Mouse (Mus musculus): Measurements from ENCODE around the gene Pdk4. TPM values are rescaled to one million over a fixed set of nuclear protein-coding genes. Genes with fewer than 3 reads are reported as not detected.
A peak's percentile ranks its signal among the peaks of the same experiment; 100 is the strongest.

Gene Pdk4
- 10 to 100 TPM in 1 of 2 experiments, 1 to 10 TPM in 1; 9.4 to 10.4 TPM for total RNA-seq (2021)

DNA sequence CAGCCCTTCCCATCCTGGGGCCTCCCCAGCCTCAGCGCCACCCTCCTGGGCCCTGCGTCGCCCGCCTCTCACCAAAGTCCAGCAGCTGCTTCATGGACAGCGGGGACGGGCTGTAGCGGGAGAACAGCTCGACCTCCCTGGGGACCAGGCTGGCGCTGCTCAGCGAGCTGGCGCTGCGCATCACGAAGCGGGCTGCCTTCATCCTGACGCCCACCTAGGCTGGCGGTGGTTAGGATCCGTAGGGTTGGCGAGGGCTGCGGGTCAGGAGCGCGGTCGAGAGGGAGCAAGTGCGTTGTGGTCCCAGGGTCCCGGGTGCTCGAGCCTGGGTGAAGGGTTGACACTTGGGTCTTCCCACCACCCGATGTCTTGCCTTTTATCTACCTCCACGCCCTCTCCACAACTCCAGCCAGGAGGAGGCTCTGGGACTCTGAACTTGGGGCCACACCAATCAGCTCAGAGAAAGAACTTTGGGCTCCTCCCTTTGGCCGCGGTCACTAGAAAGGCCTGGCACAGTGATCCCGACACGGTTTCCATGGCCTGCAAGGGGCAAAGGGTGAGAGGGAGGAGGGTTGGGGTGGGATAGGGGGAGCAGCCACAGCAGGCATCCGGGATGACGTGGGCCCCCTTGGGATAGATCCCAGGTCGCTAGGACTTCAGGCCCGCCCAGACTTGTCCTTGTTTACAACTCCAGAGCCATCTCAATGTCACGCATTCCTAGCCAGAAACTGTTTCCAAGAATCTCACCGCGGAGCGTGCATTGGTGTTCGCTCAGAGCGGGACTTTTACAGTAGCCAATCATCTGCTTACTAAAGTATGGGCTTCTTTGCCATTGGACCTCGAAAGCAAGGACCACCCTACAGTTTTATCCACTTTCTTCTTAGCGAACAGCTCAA lies at the start of gene Pdk4:
Pdk4 (minus strand) TSS at position 349 of the 893 bp plus-strand sequence.
- intact Hi-C loops (cut with DNase I): loop anchor here (10.0 kb wide), 1 partner anchor 81 kb away; no protein-coding TSS in a partner anchor
- peak; percentile 46 to 48 for DNase-seq (ENCODE audit: low spot score in 2 of 2)

DNA sequence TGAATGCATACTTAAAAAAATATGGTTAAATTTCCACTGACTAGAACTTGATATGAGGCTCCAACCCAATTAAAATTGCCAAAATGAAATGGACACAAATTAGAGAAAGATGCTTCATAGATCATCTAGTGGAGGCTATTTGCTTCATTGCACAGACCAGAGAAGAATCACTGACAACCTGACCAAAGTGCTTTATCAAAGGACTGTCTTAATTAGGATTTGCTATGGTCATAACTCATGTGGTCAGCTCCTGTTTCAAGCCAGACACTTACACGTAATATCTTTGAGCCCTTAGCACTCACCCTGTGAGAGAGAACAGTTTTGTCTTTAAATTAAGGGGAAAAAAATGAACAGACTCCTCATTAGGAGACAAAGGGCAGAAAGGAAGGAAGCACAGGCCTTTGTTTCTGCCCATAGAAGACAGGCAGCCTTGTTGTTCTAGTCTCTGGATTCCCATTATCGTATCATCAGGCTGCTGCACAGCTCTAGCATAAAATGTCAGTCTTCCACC lies 41.8 kb upstream of the Pdk4 start:
- no peak for DNase-seq (ENCODE audit: low spot score in 2 of 2)
- intact Hi-C loops (cut with DNase I): no loop called here

DNA sequence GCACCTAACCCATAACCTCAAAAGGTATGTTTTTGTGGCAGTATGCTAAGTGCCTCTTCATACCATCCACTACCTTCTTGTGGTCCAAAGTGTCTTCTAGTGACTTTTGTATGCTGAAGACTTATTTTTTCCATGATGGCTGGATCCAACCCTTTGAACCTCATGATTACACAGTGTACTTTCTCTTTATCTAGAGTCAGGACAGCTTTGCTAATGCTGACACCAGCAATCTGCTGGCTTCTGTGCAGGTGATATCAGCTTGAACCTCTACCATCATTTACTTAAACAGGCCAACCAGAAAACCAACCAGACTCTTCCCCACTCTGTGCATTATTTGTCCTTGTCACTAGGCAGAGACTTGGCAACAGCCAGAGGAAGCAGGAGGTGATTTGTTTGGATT lies 39.6 kb upstream of the Pdk4 start:
- no peak for DNase-seq (ENCODE audit: low spot score in 2 of 2)
- intact Hi-C loops (cut with DNase I): no loop called here

DNA sequence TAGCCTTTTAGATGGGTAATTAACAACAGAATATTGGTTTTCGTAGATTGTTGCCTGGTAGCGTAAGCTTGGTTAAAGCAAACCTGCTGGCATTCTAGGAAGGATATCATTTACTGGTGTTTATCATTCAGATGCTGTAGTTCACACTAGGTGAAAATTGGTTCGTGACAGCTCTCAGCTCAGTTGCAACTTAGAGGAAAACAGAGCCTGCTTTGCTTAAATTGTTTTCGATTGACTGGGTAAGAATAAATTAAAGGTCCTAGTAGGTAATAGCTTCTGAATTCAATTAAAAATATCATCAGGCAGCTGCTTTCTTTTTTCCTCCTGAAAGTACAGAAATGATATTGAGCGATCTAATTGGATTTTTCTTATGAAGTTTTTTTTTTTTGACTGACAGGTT lies 21.0 kb upstream of the Pdk4 start:
- intact Hi-C loops (cut with DNase I): no loop called here
- no peak for DNase-seq (ENCODE audit: low spot score in 2 of 2)

DNA sequence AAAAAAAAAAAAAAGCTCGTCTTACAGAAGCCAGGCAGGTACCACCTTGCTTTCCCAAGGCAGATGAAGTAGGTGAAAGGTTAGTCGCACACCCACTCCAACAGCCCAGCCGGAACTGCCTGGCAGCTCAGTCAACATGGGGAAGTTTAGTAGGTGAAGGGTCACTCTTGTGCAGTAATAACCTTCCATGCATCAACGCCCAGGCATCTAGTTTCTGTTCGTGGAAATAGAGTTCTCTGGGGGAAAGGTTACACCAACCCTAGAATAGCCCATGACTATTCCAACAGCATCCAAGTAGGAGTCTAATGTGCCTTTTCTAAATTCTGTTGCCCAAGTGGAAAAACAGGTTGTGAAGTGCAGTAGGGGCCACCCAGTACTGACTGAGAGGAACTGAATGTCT lies 13.6 kb upstream of the Pdk4 start:
- intact Hi-C loops (cut with DNase I): no loop called here
- DNase-seq (ENCODE audit: low spot score in 2 of 2): no peak

DNA sequence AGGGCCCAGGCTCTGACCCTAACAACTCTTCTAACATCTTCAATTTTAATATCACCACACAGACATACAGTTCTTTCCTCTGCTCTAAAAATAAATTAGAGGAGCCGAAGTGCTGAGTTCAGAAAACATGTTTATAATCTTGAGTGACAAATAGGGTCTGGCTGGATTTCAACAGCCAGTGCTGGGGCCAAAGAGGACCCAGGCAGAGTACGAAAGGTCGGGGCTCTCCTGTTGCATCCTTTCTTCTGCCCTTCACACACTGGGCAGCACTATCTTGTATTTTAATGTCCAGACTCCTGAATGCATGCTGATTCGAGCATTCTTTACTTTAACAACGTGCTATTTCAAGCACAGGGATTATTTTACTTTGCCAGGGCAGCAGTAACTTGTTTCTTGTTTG lies 13.2 kb upstream of the Pdk4 start:
- intact Hi-C loops (cut with DNase I): no loop called here
- DNase-seq (ENCODE audit: low spot score in 2 of 2): no peak

DNA sequence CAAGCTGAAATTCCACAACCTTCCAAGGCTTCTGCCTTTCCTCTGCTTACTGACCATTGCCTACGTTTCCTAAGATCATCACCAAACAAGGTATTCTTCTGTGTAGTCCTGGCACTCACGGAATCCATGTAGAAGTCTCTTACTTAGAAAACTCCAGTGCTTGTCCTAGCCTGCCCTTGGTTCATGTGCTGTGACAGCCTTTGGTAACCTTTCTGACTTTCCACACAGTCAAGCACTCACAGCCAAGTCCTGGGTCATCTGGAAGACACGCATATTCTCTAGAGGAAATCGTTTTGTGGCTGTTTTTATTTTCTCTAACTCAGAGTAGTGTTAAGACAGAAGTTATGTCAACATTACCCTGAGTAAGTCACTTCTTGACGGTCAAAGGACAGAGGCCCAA lies 11.7 kb upstream of the Pdk4 start:
- no peak for DNase-seq (ENCODE audit: low spot score in 2 of 2)
- intact Hi-C loops (cut with DNase I): no loop called here

DNA sequence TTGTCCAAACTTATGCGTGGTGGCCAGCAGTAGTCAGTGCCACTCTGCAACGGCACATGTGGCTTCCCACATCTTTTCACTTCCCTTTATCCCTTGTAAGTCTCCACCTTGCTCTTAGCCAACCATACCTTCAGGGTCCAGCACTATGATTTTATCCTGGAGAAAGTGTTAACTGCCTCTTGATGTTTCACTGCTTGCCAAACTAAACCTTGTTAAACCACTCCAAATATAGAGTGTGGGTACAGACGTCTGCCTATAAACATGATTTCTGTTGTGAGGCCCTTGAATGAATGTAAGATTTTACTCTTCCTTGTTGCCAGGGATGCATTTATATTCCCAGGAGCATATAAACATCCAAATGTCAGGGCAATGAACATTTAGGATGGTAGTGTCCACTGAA lies 10.2 kb upstream of the Pdk4 start:
- no peak for DNase-seq (ENCODE audit: low spot score in 2 of 2)
- intact Hi-C loops (cut with DNase I): no loop called here

DNA sequence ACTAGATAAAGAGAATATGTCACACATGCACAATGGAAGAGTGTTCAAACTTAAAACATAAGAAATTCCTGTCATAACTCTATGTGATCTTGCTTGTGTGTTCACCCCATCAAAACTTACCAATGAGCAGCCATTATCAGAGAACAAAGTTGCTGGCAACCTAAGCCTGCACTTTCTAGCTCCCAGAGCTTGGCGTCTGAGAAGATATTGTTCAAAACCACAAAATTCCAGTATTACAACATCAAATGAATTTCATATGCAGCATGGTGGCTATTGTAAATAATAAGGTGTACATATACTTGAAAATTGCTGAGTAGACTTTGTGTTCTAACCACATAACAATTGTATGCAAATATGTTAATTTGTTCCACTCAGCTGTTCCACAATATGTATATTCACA lies 6.7 kb upstream of the Pdk4 start:
- DNase-seq (ENCODE audit: low spot score in 2 of 2): no peak
- intact Hi-C loops (cut with DNase I): no loop called here

DNA sequence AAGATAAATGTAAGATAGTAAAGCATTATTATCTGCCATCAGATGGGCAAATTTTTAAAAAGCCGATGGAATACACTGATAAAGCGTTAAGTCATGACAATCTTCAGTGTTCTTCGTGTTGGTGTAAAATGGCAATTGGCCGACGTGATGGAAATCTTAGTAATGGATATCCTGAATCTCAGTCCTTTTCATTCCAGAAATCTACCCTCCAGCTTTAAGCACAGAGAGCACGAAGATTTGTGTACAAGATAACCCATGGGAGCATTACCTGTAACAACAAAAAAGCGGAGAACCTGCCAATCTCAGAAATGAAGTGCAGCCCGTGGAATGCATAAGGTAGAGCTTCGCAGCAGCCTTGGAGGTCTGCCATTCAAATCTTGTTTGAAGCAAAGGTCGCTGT lies 5.4 kb upstream of the Pdk4 start:
- intact Hi-C loops (cut with DNase I): no loop called here
- DNase-seq (ENCODE audit: low spot score in 2 of 2): no peak

DNA sequence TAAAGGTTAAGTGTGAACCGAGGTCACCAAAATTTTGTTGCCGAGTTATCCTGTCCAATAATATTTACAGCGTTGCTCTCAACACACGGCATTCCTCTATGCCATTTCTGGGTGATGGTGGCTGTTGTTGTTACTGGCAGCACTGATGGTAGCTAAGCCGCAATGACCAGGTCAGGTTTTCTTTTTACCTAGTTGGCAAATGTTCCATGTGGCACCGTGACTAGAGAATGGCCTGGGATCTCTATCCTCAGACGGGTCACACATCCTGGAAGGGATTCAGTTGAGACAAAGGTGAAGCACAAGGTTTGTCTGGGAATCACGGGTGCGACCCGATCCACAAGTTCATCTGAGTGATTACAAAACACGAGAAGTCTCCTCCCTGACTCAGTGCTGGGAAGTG lies 2.6 kb upstream of the Pdk4 start:
- intact Hi-C loops (cut with DNase I): loop anchor here (10.0 kb wide), 1 partner anchor 84 kb away; no protein-coding TSS in a partner anchor
- DNase-seq (ENCODE audit: low spot score in 2 of 2): no peak

DNA sequence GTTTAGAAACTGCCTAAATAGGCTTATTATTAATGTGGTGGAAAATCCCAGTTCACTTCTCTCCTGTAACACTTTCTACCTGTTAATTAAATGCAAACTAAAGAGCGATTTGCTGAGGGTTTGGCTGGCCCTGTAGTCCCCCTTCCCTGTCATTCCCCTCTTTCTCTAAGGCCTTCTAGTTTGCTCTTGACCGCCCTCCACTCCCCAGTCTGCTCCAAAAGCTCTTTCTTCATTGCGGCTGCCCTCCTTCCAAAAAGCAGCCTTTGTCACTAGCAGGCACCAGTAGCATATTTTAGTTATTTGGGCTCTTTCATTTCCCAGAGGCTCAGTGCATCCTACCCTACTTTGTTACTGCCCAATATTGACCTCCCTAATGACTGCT lies 736 bp upstream of the Pdk4 start:
- intact Hi-C loops (cut with DNase I): loop anchor here (10.0 kb wide), 1 partner anchor 82 kb away; no protein-coding TSS in a partner anchor
- no peak for DNase-seq (ENCODE audit: low spot score in 2 of 2)

DNA sequence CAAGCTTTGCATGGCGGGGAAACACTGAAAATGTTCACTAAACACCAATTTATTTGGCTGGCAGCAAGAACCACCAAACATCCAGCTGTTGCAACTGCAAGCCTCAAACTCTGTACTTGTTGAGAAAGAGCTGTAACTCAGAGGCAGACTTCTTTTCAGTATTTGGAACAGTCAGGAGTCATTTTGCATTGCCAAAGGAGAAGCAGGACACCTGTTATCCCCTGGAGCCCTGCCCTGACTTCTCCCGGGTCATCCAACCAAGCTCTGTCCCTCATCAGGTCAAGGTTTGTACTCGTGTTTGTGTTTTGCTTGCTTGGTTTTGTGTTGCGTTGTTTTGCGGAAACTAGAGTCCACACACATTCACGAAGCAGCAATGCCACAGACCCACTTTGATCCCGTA lies 11.1 kb downstream of the Pdk4 start:
- DNase-seq (ENCODE audit: low spot score in 2 of 2): no peak
- intact Hi-C loops (cut with DNase I): no loop called here

DNA sequence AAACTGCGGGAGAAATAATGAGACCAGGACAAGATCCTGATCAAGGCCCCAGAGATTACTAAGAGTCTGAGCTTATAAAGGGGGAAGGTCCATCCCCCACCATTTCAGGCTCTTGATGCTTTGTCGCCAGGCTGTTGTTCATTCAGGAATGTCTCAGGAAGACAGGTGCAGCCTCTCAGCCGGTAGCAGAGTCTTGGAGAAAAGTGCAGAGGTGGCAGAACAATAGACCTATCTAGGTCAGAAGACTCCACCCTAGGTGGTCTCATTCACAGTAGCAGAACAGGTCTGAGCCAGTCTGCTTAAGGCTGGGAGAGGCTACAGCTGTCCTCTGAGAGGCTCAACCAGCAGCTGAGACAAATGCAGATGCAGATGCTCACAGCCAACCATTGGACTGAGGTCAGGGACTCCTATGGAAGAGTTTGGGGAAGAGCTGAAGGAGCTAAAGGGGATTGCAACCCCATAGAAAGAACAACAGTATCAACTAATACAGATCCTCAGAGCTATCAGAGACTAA lies 13.8 kb downstream of the Pdk4 start:
- DNase-seq (ENCODE audit: low spot score in 2 of 2): no peak
- intact Hi-C loops (cut with DNase I): no loop called here

DNA sequence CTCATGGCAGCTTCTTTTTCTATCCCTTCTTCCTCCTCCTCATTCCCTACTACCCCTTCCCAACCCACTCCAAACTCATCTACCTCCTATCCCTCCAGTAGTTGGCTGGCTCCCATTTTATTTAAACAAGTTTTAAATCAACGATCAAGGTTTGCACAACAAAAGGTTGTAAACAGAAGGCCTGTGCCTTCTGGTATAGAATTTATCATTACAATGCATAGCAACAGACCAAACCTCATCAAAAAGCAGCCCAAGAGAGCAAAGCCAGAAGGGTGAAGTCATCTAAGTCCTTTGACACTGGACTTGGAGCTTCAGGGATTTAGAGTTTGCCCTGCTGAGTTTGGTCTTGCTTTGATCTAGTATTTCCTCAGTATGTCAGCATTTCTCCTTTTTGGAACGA lies 15.0 kb downstream of the Pdk4 start:
- intact Hi-C loops (cut with DNase I): no loop called here
- DNase-seq (ENCODE audit: low spot score in 2 of 2): no peak

DNA sequence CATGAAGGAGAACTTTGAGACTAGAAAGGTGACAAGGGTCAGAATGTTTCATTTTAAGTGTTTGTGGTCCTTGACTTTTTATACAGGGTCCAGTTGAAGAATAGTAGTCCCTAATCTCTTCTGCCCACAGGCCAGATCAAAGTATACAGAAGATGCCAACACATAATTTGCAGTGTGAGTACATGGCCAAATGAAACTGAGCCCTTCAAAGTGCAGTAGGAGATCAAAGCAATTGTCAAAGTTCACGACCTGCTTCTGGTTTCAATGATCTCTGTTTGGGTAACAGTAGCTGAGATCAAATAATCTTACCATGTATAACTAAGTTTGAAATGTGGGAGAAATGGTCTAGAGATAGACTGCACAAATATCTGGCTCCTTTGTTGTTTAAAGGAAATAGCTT lies 22.1 kb downstream of the Pdk4 start:
- intact Hi-C loops (cut with DNase I): no loop called here
- no peak for DNase-seq (ENCODE audit: low spot score in 2 of 2)

DNA sequence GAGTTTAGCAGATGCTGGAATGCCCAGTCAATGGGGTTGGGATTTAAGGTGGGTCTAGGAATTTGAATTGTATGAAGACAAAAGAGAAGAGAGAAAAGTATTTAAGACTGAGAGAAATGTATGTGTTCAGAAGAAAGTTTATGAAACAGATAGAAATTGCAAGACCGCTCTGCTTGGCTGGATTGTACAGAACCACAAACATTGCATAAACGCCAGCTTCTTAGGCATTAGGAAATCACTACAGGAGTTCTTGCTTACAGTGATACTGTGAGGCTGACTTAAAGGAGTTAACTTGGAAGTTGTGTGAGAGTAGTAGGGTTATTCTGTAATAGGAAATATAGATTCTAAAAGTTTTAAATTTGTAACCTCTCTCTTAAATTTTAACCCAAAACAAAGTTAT lies 23.4 kb downstream of the Pdk4 start:
- intact Hi-C loops (cut with DNase I): no loop called here
- no peak for DNase-seq (ENCODE audit: low spot score in 2 of 2)

DNA sequence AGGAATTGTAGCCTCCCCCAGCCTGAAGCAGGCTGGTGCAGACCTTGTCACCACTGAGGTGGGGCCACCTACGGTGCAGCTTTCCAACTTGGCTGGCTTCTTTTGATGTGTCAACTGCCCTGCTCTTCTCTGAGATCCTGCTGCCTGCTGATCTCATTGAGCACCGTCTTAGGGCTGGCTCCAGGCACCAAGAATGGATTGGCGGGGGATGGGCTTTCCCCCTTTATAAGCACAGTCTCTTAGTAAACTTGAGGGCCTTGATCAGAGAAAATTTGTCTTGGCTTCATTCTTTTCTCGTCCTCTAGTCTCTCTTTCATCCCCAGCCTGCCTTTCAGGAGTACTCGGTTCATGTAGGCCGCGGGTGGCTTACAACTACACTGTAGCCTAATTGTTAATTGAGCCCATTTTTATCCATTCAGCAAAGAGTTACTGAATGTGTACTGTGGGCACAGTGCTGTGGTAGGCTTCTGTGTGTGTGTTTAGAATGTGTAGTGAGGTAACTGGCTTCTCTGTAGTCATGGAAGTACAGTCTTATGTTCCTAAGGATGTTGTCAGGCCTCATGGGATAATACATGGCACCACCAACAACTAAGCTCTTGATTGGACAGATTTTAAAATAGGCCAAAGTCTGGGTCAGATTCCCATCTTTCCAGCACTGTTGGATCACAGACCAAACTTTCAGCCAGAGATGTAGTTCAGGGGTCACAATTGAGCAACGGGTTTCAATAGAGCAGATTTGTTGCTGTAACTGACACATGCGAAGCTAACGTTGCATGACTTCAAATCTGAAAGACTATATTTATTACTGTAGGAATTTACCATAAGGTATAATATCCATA lies 25.4 kb downstream of the Pdk4 start:
- intact Hi-C loops (cut with DNase I): no loop called here
- DNase-seq (ENCODE audit: low spot score in 2 of 2): no peak

DNA sequence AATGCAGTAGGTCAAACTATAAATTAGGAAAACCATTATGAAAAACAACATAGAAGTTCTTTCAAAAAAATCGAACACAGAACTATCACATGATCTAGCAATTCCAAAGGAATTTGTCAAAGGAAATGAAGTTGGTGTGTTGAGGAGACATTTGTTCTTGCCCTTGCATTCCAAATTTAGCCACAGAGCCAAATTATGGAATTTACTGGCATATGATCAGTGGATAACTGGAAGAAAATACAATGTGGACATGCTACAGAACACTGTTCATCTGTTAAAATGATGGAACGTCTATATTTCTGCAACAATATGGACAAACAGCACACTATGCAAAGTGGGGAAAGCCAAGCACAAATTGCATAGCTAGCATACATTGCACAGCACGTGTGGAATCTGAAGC lies 40.3 kb downstream of the Pdk4 start:
- intact Hi-C loops (cut with DNase I): no loop called here
- no peak for DNase-seq (ENCODE audit: low spot score in 2 of 2)

DNA sequence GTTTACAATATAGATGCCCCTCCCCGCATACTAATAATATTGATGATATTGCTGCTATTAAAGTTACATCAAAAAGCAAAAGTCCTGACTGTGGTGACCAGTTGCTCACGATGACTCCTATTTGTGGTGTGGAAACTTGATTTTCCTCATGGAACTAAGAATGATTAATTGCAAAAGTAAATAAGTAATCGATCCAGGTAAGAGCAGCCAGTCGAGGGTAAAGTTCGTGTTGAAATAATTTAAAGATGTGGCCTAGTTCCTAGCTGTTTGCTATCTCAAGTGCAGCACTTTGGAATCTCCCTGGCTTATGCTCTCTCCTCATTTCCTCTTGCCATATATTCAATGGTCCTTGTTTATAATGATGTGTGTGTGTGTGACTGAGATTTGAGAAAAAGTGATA lies 46.2 kb downstream of the Pdk4 start:
- intact Hi-C loops (cut with DNase I): no loop called here

More for the DNA sequence above, 46.2 kb downstream of the Pdk4 start:
- no peak for DNase-seq (ENCODE audit: low spot score in 2 of 2)

All from left cerebral cortex, postnatal 36 days (tissue).